Mouse (Mus musculus) gastrocnemius, postnatal 4 days (tissue): ENCODE data around the gene Cd70. TPM values are rescaled to one million over a fixed set of nuclear protein-coding genes. Genes with fewer than 3 reads are reported as not detected.
A peak's percentile ranks its signal among the peaks of the same experiment; 100 is the strongest.

Experiments used
- DNase-seq, 2 experiments: peaks; one replicate each; pipeline ENCODE4 v3.0.0; 2021 to 2022; ENCODE audit warnings: low spot score in 2 of 2, mixed read lengths in 2 of 2
- total RNA-seq, 2 experiments: library from RNA; stranded (reverse); gene quantifications; 2 replicates each; pipeline ENCODE4 v1.2.3; 2021

Gene Cd70
- total RNA-seq, 2 experiments from 2014 or later = not detected

DNA sequence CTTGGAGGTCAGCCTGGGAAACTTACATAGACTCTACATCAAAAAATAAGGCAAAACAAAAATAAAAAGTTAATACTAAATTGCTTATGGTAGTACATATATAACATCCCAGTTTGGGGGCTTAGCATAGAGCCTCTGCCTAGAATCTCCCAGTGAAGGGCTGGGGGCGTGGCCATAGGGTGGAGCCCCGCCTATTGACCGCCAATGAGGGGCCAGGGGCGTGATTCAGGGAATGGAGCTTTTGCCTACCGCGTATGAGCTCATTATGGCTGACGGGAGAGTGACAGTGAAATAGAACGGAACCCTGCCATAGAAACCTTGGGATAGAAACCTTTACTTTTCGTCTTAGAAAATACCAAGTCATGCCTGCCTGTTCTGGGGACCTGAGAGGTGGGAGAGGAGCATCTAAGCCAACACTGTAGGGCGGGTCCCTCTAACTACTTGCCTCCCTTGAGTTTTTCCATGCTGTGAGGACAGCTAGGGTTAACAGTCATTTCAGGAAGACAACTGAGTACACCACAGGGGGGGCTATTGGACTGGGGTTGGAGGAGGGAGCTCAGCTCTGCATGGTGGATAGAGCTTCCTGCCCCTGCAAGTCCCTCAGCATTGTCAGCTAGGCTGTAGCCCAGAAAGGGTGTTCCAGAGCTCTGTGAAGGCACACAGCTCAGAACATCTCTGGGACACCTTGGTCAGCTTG lies 49.8 kb downstream of the Cd70 start:
- DNase-seq = no peak

DNA sequence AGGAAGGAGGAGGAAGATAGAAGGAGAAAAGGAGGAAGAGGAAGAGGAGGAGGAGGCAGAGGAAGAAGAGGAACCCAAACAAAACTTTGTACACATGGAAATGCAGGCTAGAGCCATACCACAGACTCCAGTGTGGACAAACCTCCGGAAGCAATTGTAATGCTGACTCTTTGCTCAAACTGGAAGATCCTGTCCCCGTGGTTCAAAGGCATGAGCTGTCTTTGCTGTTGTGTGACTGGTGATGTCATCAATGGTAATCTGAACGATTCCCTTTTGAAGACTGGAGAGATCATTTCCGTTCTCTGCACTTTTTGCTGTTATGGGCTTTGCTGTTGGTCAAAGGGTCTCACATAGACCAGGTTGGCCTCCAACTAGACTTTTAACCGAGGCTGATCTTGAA lies 51.3 kb downstream of the Cd70 start:
- no peak for DNase-seq

DNA sequence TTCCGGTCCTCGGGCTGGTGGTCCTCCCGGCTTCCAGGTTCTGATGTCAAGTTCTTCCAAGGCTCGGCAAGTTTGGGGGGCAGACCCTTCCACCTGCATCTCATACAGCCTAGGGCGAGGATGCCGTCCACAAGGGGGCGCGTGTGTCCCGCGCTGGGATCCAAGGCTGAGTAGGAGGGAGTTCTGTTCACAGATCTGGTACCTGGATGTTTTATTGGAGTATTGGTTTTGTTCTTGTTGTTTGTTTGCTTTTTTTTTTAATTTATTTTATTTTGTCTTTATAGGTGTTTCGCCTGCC lies 53.0 kb downstream of the Cd70 start:
- peak; percentile 74 to 77 for DNase-seq

Other genes starting within 250 kb of the Cd70 start
- 10 to 100 TPM; 23.9 to 27.2 TPM for gene Mllt1, start 214.4 kb downstream of the Cd70 start, total RNA-seq
- gene Acer1, start 167.7 kb downstream of the Cd70 start, total RNA-seq = not detected
- gene Clpp, start 159.5 kb downstream of the Cd70 start, total RNA-seq = 10 to 100 TPM; 35.6 to 41.4 TPM
- gene Alkbh7, start 152.4 kb downstream of the Cd70 start, total RNA-seq = 10 to 100 TPM; 36.6 to 37.0 TPM
- gene Pspn, start 149.8 kb downstream of the Cd70 start, total RNA-seq = not detected
- gene Gtf2f1, start 138.5 kb downstream of the Cd70 start, total RNA-seq = 10 to 100 TPM; 31.9 to 34.9 TPM
- not detected for gene Gm17949, start 138.3 kb downstream of the Cd70 start, total RNA-seq
- gene Khsrp, start 118.3 kb downstream of the Cd70 start, total RNA-seq = 10 to 100 TPM; 87.0 to 87.7 TPM
- gene Slc25a41, start 108.1 kb downstream of the Cd70 start, total RNA-seq = not detected
- under 1 TPM; 0.49 to 0.67 TPM for gene Crb3, start 90.7 kb downstream of the Cd70 start, total RNA-seq
- gene Slc25a23, start 89.9 kb downstream of the Cd70 start, total RNA-seq = 10 to 100 TPM; 35.5 to 35.7 TPM
- gene Dennd1c, start 71.3 kb downstream of the Cd70 start, total RNA-seq = 1 to 10 TPM; 2.1 TPM
- 1 to 10 TPM; 4.0 to 4.8 TPM for gene Tubb4a, start 62.0 kb downstream of the Cd70 start, total RNA-seq
- gene Tnfsf9, start 44.5 kb downstream of the Cd70 start, total RNA-seq = 1 to 10 TPM; 1.3 to 1.4 TPM
- gene Tnfsf14, start 44.4 kb upstream of the Cd70 start, total RNA-seq = not detected
- 10 to 100 TPM in 1 of 2 experiments, 1 to 10 TPM in 1; 5.3 to 19.8 TPM for gene C3, start 78.4 kb upstream of the Cd70 start, total RNA-seq
- 10 to 100 TPM; 24.8 to 25.6 TPM for gene Gpr108, start 98.7 kb upstream of the Cd70 start, total RNA-seq
- 10 to 100 TPM; 61.0 to 81.5 TPM for gene Trip10, start 99.7 kb upstream of the Cd70 start, total RNA-seq
- gene Vav1, start 129.3 kb upstream of the Cd70 start, total RNA-seq = 1 to 10 TPM; 2.1 to 3.4 TPM
- 1 to 10 TPM; 9.7 to 9.8 TPM for gene Adgre1, start 208.9 kb upstream of the Cd70 start, total RNA-seq